Mouse (Mus musculus) ES-Bruce4 (cell line): Measurements from ENCODE around the gene Gin1. TPM values are rescaled to one million over a fixed set of nuclear protein-coding genes. Genes with fewer than 3 reads are reported as not detected.
"Not testable (repeated sequence)": the region's sequence is repeated elsewhere in the genome, so short reads cannot be mapped to it uniquely, and the experiment has no call there.

Experiments used
- H3K27ac ChIP-seq: 2 replicates; pipeline ENCODE4 v1.5.1; 2012; ENCODE audit warnings: low read length, inconsistent platforms; ENCODE audit not compliant: insufficient read depth
- H3K27me3 ChIP-seq: 2 replicates; pipeline ENCODE4 v1.6.1; 2012; ENCODE audit warnings: mild to moderate bottlenecking, low read length, inconsistent platforms; ENCODE audit not compliant: control insufficient read depth, poor library complexity, insufficient read depth, severe bottlenecking
- H3K36me3 ChIP-seq: 2 replicates; pipeline ENCODE4 v1.6.1; 2012; ENCODE audit warnings: inconsistent platforms, mild to moderate bottlenecking, low read length, moderate library complexity; ENCODE audit not compliant: control insufficient read depth, poor library complexity, insufficient read depth, severe bottlenecking
- H3K4me1 ChIP-seq: one replicate; pipeline ENCODE4 v1.8.1; 2011; ENCODE audit warnings: low read length; ENCODE audit not compliant: control insufficient read depth, insufficient read depth
- H3K4me3 ChIP-seq: 2 replicates; pipeline ENCODE4 v1.5.1; 2011; ENCODE audit warnings: low read depth, mild to moderate bottlenecking, low read length
- H3K9ac ChIP-seq: 2 replicates; pipeline ENCODE4 v1.6.1; 2012; ENCODE audit warnings: low read depth, mild to moderate bottlenecking, inconsistent platforms; ENCODE audit not compliant: poor library complexity, severe bottlenecking
- H3K9me3 ChIP-seq: replicated peaks from 2 replicates; pipeline ENCODE4 v1.6.1; 2012; ENCODE audit warnings: mild to moderate bottlenecking, low read length, inconsistent platforms; ENCODE audit not compliant: control insufficient read depth, poor library complexity, insufficient read depth, severe bottlenecking
- CTCF ChIP-seq: IDR thresholded peaks from one replicate; pipeline ENCODE4 v1.8.1; 2011; ENCODE audit warnings: low read depth, low read length
- EP300 ChIP-seq: IDR thresholded peaks from 2 replicates; pipeline ENCODE4 v1.6.1; 2011; ENCODE audit warnings: low read depth, low read length; ENCODE audit not compliant: insufficient read depth
- POLR2A ChIP-seq: IDR thresholded peaks from one replicate; pipeline ENCODE4 v1.8.1; 2011; ENCODE audit warnings: low read length; ENCODE audit not compliant: insufficient read depth
- polyA plus RNA-seq: library from polyadenylated mRNA; stranded (reverse); fragments of >200 nt; gene quantifications from 2 replicates; pipeline ENCODE4 v1.2.4, GENCODE M21; 2011; ENCODE audit warnings: low read depth; ENCODE audit not compliant: missing spikeins, insufficient read depth, insufficient read length

The Gin1 gene
- polyA plus RNA-seq, 1 experiment = 12.4 TPM

DNA sequence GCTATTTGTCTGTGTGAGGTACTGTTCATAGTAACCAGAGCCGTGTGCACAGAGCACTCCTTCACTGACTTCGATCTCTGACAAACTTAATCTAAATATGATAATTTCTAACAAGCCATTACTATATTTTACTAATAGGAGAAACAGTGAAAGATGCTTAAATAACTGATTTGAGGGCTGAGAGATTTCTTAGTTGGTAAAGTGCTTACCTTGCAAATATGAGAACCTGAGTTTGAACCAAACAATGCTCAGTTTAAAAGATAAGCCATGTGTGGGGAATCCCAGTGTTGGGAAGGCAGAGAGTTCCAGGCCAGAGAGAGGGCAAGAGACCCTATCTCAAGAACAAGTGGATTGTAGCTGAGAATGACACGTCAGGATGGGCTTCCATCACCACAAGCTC lies 21.8 kb upstream of the Gin1 start:
- peaks cover 21% of the 10 kb centered on the region for H3K36me3 ChIP-seq
- H3K9me3 ChIP-seq = no peaks in the 10 kb centered on the region
- H3K4me1 ChIP-seq = no peaks in the 10 kb centered on the region
- TF ChIP-seq POLR2A = no peak
- no peak for TF ChIP-seq CTCF
- no peak for TF ChIP-seq EP300
- no peaks in the 10 kb centered on the region for H3K27me3 ChIP-seq
- no peak overlapping the region for H3K27ac ChIP-seq
- no peak overlapping the region for H3K4me3 ChIP-seq
- H3K9ac ChIP-seq = no peak overlapping the region

DNA sequence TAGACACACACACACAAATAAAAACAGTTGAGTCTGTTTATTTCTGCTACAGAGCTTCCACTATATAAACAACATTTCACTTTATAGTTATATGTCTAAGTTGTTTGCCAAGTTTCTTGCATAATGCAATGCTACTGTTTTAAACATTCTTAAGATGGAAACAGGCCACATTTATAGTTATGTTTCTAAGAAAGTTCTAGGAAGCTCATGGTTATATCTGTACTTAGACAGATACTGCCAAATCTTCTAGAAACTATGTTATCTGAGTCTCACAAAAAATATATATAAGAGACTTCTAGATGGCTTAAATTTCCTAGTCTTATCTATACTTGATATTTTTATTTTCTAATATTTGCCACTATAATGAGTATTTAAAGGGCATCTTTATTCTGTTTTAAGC lies 16.8 kb upstream of the Gin1 start:
- no peak overlapping the region for H3K9ac ChIP-seq
- H3K9me3 ChIP-seq = no peaks in the 10 kb centered on the region
- H3K27ac ChIP-seq = no peak overlapping the region
- H3K4me3 ChIP-seq = no peak overlapping the region
- no peaks in the 10 kb centered on the region for H3K27me3 ChIP-seq
- TF ChIP-seq EP300 (no peak), POLR2A (no peak), CTCF (no peak)
- H3K4me1 ChIP-seq = no peaks in the 10 kb centered on the region
- peaks cover 16% of the 10 kb centered on the region for H3K36me3 ChIP-seq

DNA sequence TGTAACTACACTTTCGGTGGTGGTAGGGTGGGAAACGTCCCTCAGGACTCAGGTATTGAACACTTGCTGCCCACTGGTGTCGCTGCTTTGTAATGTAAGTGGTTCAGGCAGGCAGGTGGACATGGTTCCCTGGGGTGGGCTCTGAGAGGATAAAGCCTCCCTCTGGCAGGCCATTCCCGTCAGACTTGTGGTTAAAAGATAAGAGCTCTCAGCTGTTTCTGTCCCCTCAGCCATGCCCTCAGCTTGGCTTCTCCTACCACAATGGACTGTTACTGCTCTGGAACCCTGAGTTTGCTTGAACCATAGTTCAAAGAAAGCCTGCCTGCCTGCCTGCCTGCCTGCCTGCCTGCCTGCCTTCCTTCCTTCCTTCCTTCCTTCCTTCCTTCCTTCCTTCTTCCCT lies 15.6 kb upstream of the Gin1 start:
- Histone ChIP-seq H3K4me3 (no peak overlapping the region), H3K9me3 (no peaks in the 10 kb centered on the region), H3K9ac (no peak overlapping the region), H3K4me1 (no peaks in the 10 kb centered on the region), H3K27me3 (no peaks in the 10 kb centered on the region), H3K36me3 (peaks cover 16% of the 10 kb centered on the region), H3K27ac (no peak overlapping the region)
- TF ChIP-seq CTCF (no peak), EP300 (no peak), POLR2A (no peak)

- Histone ChIP-seq H3K4me1 (no peaks in the 10 kb centered on the region), H3K4me3 (no peak overlapping the region), H3K9me3 (no peaks in the 10 kb centered on the region), H3K27me3 (no peaks in the 10 kb centered on the region), H3K27ac (no peak overlapping the region), H3K9ac (no peak overlapping the region), H3K36me3 (peaks cover 6% of the 10 kb centered on the region)
- TF ChIP-seq CTCF = no peak
- TF ChIP-seq EP300 = no peak
- no peak for TF ChIP-seq POLR2A
Observed at GRCm38 (mm10) chr1:97759841-97760240, 10.1 kb upstream of the Gin1 start.

DNA sequence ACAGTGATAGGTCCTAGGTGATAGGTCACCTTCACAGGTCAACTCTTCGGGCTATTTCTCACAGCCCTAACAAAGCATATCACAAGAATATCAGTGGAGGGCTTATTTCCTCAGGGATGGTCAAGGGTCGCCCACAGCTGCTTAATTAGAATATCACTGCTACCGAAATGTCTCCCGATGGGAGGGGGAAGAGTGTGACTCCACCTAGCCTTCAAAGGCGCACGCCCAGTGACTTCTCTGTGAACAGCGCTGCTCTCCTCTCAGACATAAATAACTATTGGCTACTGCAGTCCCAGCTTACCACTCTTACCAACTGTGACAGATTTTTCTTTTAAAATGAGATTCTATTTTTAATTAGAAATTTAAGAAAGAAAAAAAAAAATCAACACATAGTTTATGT lies 9.4 kb upstream of the Gin1 start:
- H3K27ac ChIP-seq = no peak overlapping the region
- H3K36me3 ChIP-seq = peaks cover 2% of the 10 kb centered on the region
- no peaks in the 10 kb centered on the region for H3K4me1 ChIP-seq
- H3K9ac ChIP-seq = no peak overlapping the region
- no peaks in the 10 kb centered on the region for H3K9me3 ChIP-seq
- H3K4me3 ChIP-seq = no peak overlapping the region
- no peak for TF ChIP-seq POLR2A
- TF ChIP-seq EP300 = no peak
- TF ChIP-seq CTCF = no peak
- H3K27me3 ChIP-seq = no peaks in the 10 kb centered on the region

DNA sequence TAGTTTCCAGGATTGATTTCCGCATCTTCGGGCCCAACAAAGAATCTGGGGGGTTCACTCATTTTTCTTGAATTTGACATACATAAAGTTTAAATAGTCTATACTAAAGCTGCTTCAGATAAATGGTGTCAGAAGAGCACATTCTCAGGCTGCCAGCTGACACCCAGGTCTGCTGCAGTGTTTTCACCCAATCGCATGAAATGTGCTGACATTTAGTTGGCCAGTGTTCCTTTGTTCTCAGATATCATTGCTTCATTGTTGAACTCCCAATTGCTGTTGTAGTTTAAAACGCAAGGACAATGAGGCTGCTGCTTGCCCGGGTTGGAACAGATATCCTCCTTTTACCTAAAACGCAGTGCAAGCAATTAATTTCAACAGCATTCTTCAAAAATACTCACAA lies 8.5 kb upstream of the Gin1 start:
- no peak overlapping the region for H3K9ac ChIP-seq
- no peaks in the 10 kb centered on the region for H3K9me3 ChIP-seq
- no peak for TF ChIP-seq CTCF
- TF ChIP-seq POLR2A = no peak
- no peak for TF ChIP-seq EP300
- no peaks in the 10 kb centered on the region for H3K27me3 ChIP-seq
- no peaks in the 10 kb centered on the region; the same call in none of the 2 replicates for H3K36me3 ChIP-seq
- H3K4me1 ChIP-seq = no peaks in the 10 kb centered on the region
- H3K27ac ChIP-seq = no peak overlapping the region
- H3K4me3 ChIP-seq = no peak overlapping the region

DNA sequence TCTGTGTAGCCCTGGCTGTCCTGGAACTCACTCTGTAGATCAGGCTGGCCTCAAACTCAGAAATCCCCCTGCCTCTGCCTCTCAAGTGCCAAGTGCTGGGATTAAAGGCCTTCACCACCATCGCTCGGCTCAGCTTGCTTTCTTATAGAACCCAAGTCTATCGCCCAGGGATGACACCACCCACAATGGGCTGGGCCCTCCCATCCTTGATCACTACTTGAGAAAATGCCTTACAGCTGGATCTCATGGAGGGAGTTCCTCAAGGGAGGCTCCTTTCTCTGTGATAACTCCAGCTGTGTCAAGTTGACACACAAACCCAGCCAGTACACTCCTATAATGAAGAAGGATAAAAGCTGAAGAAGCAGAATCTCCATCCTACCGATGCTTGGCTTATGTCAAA lies 4.3 kb upstream of the Gin1 start:
- H3K27me3 ChIP-seq, H3K9me3 ChIP-seq, H3K4me3 ChIP-seq, H3K9ac ChIP-seq, H3K36me3 ChIP-seq, H3K4me1 ChIP-seq, H3K27ac ChIP-seq: not testable (repeated sequence)
